Mouse (Mus musculus): ENCODE data around the gene Hsd17b10.

Gene Hsd17b10

DNA sequence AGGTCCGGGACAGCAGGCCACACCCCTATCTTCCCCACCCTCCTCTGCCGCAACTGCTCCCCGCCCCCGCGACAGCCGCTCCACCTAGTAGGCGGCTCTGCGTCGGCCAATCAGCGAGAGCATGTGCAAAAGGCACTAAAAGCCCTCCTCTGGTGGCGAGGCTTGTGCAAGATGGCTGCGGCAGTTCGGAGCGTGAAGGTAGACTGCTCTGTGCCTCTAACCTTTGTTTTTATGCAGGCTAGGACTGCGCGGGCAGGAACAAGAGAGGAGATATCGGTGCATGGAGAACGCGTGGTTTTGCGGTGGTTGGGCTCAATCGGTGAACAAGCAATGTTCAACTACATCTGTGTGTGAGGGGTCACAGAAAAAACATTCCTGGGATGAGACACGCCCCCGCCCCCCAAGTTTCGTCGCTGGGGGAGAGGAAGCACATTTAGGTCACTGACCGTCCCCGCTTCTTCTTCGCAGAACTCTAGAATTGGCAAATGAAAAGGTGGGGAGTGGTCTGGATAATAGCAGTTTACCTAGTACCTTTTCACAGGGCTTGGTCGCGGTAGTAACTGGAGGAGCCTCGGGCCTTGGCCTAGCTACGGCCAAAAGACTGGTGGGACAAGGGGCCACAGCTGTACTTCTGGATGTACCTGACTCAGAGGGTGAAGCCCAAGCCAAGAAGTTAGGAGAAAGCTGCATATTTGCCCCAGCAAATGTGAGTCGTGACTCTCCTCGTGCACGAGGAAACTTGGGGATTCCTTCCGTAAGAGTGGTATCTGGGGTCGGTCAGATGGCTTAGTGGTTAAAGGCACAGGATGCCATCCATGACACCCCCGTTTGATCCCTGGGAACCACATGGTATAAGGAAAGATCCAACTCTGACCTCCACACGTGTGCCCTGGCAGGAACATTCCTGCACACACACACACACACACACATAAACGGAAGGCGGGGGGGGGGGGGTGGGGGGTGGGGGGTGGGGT is at the start of gene Hsd17b10:
Gene Hsd17b10 (plus strand): TSS at position 109 of the 974 bp plus-strand sequence.
- peak; percentile 39 for DNase-seq (ENCODE audit: low read depth, low spot score)

DNA sequence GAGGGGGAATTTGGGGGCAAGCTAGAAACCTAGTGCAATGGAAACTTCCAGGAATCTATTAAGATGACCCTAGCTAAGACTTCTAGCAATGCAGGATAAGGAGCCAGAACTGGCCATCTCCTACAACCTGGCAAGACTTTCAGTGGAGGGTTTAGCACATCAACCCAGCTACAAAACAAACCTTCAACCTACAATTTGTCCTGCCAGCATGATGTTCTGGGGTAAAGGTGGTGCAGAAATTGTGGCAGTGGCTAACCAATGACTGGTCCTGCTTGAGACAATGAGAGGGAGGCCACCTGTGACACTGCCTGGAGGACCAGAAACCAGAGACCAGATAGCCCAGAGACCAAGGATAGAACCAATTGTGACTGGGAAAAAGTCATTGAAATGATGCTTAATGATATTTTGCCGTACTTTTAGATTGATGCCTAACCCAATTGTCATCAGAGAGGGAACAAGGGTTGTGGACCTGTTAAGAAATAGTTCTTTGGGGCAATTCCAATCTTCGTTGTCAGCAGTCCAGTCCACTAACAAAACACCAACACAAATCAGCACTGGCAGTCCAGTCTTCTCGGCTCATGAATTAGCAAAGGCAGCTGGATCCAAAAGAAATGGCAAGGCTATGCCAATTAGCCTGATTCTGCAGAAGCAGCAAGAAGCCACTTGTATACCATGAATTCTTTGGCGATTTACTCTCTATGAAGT is 2.5 kb upstream of the Hsd17b10 start:
- DNase-seq (ENCODE audit: low read depth, low spot score), result no peak

DNA sequence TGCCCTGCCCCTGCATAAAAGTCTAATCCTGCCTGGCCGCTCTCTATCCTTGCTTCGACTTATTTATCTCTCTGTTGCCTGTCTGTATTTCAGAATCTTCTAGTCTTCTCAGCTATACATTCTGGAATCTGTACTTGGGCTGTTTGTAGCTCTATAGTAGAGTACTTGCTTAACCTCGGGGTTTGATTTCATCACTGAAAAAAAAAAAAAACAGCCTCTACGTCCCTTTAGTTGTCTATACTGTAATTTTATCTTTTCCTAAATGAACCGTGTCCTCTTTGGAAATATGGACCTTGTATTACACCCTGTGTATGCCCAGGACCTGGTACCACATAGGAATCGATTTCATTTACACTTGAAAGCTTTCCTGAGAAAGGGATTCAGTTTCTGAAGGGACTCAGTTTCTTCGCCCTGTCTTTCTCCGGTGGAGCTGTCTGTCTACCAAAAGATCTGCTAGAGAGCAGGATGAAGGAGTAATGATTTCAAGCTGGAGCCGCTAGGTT is 412 bp upstream of the Hsd17b10 start:
- no peak for DNase-seq (ENCODE audit: low read depth, low spot score)

DNA sequence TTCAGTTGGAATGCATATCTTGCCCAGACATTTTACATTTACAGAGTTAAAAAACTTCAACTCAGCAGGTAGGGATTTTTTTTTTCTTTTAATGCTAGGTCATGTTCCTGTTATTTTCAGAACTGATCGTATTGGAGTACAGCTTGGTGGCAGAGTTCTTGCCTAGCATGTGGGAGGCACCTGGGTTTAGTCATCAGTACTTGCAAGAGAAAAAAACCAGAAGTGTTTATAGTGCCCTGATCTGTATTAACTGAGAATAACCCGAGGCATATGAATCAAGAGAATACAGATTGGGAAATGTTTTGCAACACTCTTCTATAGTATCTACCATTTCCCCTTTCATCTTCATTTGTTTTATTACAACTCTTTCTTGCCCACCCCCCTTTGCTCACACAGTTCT is 1.2 kb downstream of the Hsd17b10 start:
- no peak for DNase-seq (ENCODE audit: low read depth, low spot score)

DNA sequence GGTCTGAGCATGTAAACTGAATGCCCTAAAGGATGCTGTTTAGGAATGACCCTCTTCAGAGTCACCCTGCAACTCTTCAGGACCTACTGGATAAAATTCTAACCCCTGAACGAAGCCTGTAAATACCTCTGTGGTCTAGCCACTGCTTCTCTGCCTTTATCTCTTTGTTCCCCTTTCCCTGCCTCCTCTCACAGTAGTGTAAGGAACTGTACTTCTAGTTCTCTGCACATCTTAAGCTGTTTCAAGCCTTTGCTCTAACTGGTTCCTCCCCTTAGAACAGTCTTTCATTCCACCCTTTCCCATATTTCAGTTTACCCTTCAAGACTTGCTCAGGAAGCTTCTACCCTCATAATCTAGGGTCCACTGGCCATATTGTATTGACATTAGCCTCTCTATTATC is 6.2 kb downstream of the Hsd17b10 start:
- DNase-seq (ENCODE audit: low read depth, low spot score), result no peak

DNA sequence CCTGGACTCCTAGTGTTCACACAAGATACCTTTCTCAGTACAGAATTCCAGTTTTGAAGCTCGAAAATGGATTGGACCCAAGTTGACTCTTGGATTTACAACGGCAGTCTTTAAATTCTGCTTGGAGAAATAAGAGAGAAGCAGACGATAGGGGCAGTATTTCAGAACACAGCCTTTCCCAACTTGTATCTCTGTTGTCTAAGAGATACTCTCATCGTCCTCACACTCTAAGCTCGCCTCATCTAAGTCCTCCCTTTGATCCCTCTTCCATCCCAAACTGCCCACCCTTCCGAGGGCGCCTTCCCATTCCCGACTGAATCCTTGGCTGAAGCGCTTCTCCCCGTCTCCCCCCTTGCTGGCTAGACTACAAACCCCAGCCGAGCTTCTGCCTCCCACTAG is 14.1 kb downstream of the Hsd17b10 start:
- no peak for DNase-seq (ENCODE audit: low read depth, low spot score)

DNA sequence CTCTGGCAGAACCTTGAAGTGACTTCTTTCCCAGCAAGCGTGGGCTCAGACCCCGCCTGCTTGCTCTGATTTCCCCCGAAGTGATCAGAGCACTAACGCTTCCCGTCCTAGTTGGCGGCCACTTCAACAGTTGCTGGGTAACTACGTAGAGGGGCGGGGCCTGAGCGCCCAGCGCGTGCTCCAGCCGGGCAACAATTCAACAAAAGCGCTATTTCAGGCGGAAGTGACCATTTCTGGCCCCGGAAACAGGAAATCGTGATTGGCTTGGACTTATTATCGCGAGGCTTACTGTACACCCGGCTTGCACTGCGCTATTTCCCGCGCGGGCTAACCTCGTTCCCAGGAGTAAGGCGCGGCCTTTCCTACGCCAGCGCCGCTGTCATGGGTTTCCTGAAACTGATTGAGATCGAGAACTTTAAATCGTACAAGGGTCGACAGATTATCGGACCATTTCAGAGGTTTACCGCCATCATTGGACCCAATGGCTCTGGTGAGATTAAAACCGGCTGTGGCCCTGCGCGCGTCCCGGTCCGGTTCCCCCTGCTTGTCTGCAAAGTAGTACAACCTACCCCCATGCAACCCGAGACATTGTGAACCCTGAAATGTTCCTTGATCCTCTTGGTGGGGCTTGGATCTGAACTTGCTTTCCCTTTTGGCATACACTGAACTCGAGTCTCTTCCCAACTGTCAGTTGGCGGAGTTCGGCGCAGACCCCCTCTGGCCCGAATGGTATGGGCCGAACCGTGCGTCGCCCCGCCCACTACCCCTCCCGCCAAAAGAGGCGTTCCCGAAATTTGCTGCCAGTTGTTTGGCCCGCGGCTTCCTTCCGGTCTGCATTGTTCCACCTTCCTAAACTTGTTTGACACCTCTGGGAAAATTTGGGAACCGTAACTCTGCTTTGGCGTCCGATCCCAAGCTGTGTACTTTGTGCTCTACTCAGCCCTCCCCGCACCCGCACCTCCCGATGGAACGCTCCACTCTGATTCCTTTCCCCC is 14.8 kb downstream of the Hsd17b10 start, which contains the start of the genes Ribc1 and Smc1a:
Gene Ribc1 (minus strand): TSS at position 145 of the 995 bp plus-strand sequence.
Gene Smc1a (plus strand): TSS at position 278 of the 995 bp plus-strand sequence.
- peak; percentile 79 for DNase-seq (ENCODE audit: low read depth, low spot score)

DNA sequence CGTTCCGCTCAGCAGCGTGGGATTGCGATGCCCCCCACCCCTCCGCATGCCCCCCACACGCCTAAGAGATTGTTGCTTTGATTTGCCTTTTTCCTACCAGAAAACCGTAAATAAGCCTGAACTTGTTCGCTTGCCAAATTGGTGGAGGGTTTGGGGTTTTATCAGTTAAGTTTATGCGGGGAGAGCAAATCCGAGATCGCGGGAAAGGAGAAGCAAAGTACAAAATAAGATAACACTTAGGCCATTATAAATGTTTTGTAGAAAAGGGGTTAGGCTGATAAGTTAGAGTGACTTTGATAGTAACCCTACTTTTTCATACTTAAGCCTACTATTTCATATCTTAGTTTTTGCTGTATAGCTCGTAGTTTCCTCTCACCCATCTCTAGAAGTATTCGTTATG is 15.5 kb downstream of the Hsd17b10 start:
- DNase-seq (ENCODE audit: low read depth, low spot score), result no peak

DNA sequence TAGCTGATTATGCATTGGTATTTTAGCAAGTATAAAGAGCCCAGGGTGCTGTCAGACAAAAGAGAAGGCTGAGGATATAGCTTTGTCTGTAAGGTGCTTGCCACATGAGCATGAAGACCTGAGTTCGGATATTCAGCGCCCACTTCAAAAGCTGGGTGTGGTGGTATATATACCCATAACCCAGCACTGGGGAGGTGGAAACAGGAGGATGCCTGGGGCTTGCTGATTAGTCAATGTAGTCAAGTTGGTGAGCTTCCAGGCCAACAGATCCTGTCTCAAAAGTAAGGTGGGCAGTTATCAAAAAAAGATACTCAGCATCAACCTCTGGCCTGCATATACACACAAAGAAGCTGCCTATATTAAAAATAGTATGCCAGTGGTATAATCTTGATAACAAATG is 17.6 kb downstream of the Hsd17b10 start:
- no peak for DNase-seq (ENCODE audit: low read depth, low spot score)

DNA sequence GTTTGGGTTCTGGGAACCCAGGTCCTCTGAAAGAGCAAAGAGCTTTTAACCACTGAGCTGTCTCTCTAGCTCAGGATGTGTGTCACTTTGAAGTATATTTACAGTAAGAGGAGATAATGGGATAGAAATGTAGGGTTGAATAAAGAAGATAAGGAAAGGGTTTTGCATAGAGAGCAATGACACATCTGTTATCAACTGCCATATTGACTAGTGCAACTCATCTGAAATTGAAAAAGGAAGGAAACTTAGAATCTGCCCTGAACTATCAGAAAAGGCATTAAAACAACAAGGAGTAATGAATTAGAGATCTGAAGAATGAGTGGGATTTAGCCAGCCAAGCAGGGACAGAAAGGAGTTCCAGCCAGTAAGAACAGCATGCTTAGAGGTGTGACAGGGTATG is 38.2 kb downstream of the Hsd17b10 start:
- DNase-seq (ENCODE audit: low read depth, low spot score), result no peak

DNA sequence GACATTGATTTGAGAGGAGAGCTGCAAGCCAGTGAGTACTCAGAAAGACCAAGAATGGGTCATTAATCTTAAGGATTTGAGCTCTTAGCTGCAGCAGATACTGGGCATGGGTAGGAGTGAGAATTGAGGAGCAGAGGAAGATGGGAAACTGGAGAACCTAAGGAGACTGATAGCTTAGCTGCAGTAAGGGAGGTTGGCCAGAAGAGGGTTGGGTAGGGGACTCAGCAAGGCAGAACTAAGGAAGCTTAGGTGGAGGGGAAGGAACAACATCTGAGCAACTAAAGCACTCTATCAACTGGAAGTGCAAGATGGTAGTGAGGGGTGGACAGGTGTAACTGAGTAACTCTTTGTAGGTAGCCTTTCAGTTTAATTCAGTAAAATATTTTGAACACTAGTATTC is 45.6 kb downstream of the Hsd17b10 start:
- DNase-seq (ENCODE audit: low read depth, low spot score), result no peak

DNA sequence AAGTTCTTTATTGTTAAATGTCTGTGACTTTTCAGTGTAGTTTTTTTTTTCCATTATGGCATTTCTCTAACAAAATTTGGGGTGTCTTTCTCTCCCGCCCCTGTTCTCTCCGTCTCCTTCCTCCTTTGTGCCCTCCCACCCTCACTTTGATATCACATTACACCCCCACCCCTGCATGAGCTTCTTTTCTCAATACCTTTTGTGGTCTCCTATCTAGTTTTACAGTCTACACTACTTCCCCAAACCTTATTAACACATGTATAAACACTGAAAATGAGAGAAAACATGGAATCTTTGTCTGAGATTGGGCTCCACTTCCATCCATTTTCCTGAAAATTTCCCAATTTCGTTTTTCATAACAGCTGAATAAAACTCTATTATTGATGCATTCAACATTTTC is 50.9 kb downstream of the Hsd17b10 start:
- DNase-seq (ENCODE audit: low read depth, low spot score), result no peak
